Mouse (Mus musculus): ENCODE measurements around the gene Ugt1a8.

GRCm38 (mm10) chr1:88228121-88228520 is 140.5 kb downstream of the Ugt1a8 start:
- TF ChIP-seq CTCF (IDR thresholded peaks at IDR 0.05), result no peak
- TF ChIP-seq EP300 (IDR thresholded peaks at IDR 0.05; ENCODE audit: insufficient read depth, low read depth, low read length), result no peak
